Mouse (Mus musculus) spleen, adult 2 months (tissue): ENCODE measurements around the gene Rmi2. TPM values are rescaled to one million over a fixed set of nuclear protein-coding genes. Genes with fewer than 3 reads are reported as not detected.

Experiments
- DNase-seq, 2 experiments: peaks; one replicate each; pipeline versions ENCODE4 v3.0.0 to v3.0.0-alpha.2; 2012 to 2021; ENCODE audit warnings: low spot score in 2 of 2, low read depth in 1 of 2
- H3K27ac ChIP-seq: fragments of 200-500 bp; 2 replicates; pipeline ENCODE4 v1.5.1; 2012; ENCODE audit warnings: low read length, inconsistent platforms; ENCODE audit not compliant: insufficient read depth
- H3K27me3 ChIP-seq: fragments of 200-500 bp; 2 replicates; pipeline ENCODE4 v1.6.1; 2012; ENCODE audit warnings: mild to moderate bottlenecking, moderate library complexity, low read length, inconsistent platforms; ENCODE audit not compliant: control insufficient read depth, insufficient read depth
- H3K36me3 ChIP-seq: fragments of 200-500 bp; 2 replicates; pipeline ENCODE4 v1.6.1; 2012; ENCODE audit warnings: mild to moderate bottlenecking, low read length, inconsistent platforms; ENCODE audit not compliant: control insufficient read depth, insufficient read depth
- H3K4me1 ChIP-seq: fragments of 200-500 bp; 2 replicates; pipeline ENCODE4 v1.6.1; 2011; ENCODE audit warnings: inconsistent platforms; ENCODE audit not compliant: control insufficient read depth, insufficient read depth, insufficient read length
- H3K4me3 ChIP-seq: fragments of 200-500 bp; 2 replicates; pipeline ENCODE4 v1.5.1; 2011; ENCODE audit warnings: mild to moderate bottlenecking, inconsistent platforms; ENCODE audit not compliant: insufficient read depth, insufficient read length; ENCODE audit errors: extremely low read depth
- CTCF ChIP-seq: fragments of 200-500 bp; IDR thresholded peaks from 2 replicates; pipeline ENCODE4 v1.5.1; 2011; ENCODE audit warnings: mild to moderate bottlenecking, inconsistent platforms; ENCODE audit not compliant: insufficient read depth, insufficient read length, insufficient replicate concordance; ENCODE audit errors: extremely low read depth
- POLR2A ChIP-seq: fragments of 200-500 bp; IDR thresholded peaks from 2 replicates; pipeline ENCODE4 v1.6.1; 2011; ENCODE audit warnings: low read depth, low read length, inconsistent platforms
- WGBS: fragments of 180-500 bp; shearing (Covaris S2); methylation state at CpG from one replicate; pipeline ENCODE4 v1.1.7; 2018; 5-methylcytosine and 5-hydroxymethylcytosine counted together
- polyA plus RNA-seq: library from polyadenylated mRNA; depleted of rRNA; stranded (reverse); fragments of >200 nt; gene quantifications from 2 replicates; pipeline ENCODE4 v1.2.3, GENCODE M21; 2012

Gene Rmi2
- polyA plus RNA-seq, 1 experiment: 1.9 TPM

DNA sequence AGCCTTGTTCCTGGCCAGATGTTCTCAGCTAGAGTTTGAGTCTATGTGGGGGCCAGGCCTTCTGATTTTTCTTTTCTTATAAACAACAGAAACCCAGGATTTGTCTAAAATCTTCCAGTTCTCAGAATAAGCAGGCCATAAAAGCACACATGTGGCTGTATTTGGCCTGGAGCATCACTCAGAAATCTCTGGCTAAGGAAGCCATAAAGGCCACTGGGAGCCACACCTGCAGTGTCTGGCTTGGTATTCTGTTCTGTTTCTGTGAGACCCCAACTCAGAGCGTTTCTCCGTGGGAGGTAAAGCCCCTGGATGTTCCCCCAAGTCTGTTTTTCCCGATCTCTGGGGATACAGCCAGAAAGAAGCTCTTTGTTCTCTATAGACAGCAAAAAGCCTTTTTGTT, 61.0 kb downstream of the Rmi2 start:
- H3K4me3 ChIP-seq: no peak overlapping the region
- H3K27me3 ChIP-seq: no peaks in the 10 kb centered on the region

GRCm38 (mm10) chr16:10897372-10897771, 62.5 kb downstream of the Rmi2 start:
- Histone ChIP-seq H3K27me3 (no peaks in the 10 kb centered on the region), H3K36me3 (no peaks in the 10 kb centered on the region), H3K4me1 (no peaks in the 10 kb centered on the region), H3K4me3 (no peak overlapping the region), H3K27ac (no peak overlapping the region)
- no peak for DNase-seq
- TF ChIP-seq CTCF: no peak
- TF ChIP-seq POLR2A: no peak
- 30% methylated on average over 6 of the region's 6 CpGs for WGBS

More for the DNA sequence above, 61.0 kb downstream of the Rmi2 start:
- WGBS: 86% methylated on average over 3 of the region's 3 CpGs
- no peak for TF ChIP-seq CTCF
- TF ChIP-seq POLR2A: no peak
- DNase-seq: no peak
- H3K36me3 ChIP-seq: no peaks in the 10 kb centered on the region
- H3K27ac ChIP-seq: no peak overlapping the region
- no peaks in the 10 kb centered on the region for H3K4me1 ChIP-seq

DNA sequence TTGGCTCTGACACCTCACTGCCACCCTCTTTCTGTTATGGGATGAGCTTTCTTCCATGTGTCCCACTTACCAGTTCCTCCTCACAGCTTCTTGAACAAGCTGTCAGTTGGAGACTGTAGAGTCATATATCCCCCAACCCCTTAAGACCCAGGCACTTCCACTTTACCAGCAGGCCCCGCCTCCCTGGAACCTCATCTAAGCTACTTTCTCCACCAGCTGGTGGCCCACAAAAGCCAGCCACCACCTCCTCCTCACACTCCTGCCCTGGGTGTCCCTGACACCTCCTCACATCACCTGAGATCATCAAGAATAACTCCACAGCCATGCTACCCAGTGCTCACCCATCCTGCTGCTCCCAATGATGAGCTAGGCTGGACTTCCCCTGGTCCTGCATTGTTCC, 65.9 kb downstream of the Rmi2 start:
- TF ChIP-seq POLR2A (no peak), CTCF (no peak)
- 65% methylated on average over 1 of the region's 1 CpGs for WGBS

GRCm38 (mm10) chr16:10901956-10902355, 67.1 kb downstream of the Rmi2 start:
- WGBS: 56% methylated on average over 2 of the region's 2 CpGs
- no peak overlapping the region for H3K4me3 ChIP-seq
- no peaks in the 10 kb centered on the region for H3K36me3 ChIP-seq
- H3K4me1 ChIP-seq: no peaks in the 10 kb centered on the region
- H3K27ac ChIP-seq: no peak overlapping the region
- no peaks in the 10 kb centered on the region for H3K27me3 ChIP-seq
- DNase-seq: no peak
- TF ChIP-seq POLR2A (no peak), CTCF (no peak)

More for the DNA sequence above, 65.9 kb downstream of the Rmi2 start:
- no peak overlapping the region for H3K27ac ChIP-seq
- H3K36me3 ChIP-seq: no peaks in the 10 kb centered on the region
- no peaks in the 10 kb centered on the region for H3K27me3 ChIP-seq
- DNase-seq: no peak
- H3K4me3 ChIP-seq: no peak overlapping the region
- H3K4me1 ChIP-seq: no peaks in the 10 kb centered on the region

DNA sequence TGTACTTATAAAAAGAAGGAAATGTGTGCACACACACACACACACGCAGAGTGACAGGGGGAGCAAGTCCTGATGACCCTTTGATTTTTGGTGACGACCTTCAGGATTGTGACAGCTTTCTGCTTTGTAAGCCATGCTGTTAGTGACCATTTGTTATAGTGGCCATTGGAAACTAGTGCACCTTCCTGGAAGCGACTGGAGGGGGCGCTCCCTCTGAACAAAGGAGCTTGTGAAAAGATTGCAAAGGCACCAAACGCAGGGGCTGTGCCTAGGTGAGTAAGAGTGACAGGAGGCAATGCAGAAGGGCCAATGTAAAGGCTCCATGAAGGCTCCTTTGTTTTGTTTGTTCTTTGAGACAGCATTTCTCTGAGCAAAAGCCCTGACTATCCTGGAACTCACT, 68.0 kb downstream of the Rmi2 start:
- no peak overlapping the region for H3K4me3 ChIP-seq
- WGBS: 86% methylated on average over 5 of the region's 5 CpGs
- no peak for TF ChIP-seq POLR2A
- TF ChIP-seq CTCF: no peak
- H3K36me3 ChIP-seq: no peaks in the 10 kb centered on the region
- DNase-seq: no peak
- H3K27me3 ChIP-seq: no peaks in the 10 kb centered on the region
- H3K27ac ChIP-seq: no peak overlapping the region
- no peaks in the 10 kb centered on the region for H3K4me1 ChIP-seq

DNA sequence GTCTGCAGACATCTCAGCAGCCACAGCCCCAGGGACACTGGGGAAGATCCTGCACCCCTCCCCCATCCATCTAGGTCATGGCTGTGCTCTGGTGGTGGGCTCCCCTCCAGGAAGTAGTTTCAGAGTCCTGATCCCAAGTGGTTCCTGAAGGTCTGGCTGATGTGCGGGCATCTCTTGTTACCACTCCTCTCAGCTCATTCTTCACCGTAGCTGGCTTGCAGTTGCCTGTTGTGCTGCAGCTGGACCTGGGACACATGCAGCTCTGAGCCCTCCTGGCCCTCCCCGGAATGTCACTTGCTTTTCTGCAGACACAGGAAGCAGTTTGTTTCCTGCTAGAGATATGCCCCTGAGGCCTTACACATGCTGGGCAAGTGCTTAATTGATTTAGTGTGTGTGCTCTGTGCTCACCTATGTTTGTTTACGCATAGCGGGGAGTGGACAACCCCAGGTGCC, 70.8 kb downstream of the Rmi2 start:
- no peaks in the 10 kb centered on the region for H3K4me1 ChIP-seq
- no peak for DNase-seq
- no peak overlapping the region for H3K27ac ChIP-seq
- no peaks in the 10 kb centered on the region for H3K36me3 ChIP-seq
- no peaks in the 10 kb centered on the region for H3K27me3 ChIP-seq
- TF ChIP-seq CTCF (no peak), POLR2A (no peak)
- 26% methylated on average over 5 of the region's 5 CpGs for WGBS
- H3K4me3 ChIP-seq: no peak overlapping the region

DNA sequence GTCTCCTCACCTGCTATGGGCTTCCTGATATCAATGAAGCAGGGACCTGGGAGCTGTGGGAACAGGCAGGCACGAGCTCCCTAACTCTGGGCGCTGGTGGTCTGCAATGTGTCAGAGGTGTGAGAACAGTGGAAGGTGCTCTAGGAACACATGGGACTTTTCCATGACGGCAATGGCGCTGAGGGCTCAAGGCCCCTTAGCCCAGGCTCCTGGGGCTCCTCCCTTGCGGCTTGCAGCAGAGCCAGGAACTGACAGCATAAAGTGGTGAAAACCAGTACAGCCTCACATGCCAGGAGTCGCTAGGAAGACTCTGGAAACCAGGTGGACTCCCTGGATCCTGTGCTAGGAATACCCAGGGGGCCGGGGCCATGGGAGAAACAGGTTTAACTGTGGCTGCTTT, 75.7 kb downstream of the Rmi2 start:
- Histone ChIP-seq H3K4me3 (no peak overlapping the region), H3K27me3 (no peaks in the 10 kb centered on the region), H3K4me1 (no peaks in the 10 kb centered on the region), H3K27ac (no peak overlapping the region), H3K36me3 (no peaks in the 10 kb centered on the region)
- no peak for TF ChIP-seq POLR2A
- no peak for DNase-seq
- WGBS: 85% methylated on average over 7 of the region's 7 CpGs
